Mouse (Mus musculus) NIH3T3 (cell line): Measurements from ENCODE around the gene Thsd7b.
"Not testable (repeated sequence)": the region's sequence is repeated elsewhere in the genome, so short reads cannot be mapped to it uniquely, and the experiment has no call there.

Experiments
- DNase-seq: peaks from one replicate; pipeline ENCODE4 v3.0.0-alpha.2; 2012; ENCODE audit warnings: low read depth

Thsd7b gene

DNA sequence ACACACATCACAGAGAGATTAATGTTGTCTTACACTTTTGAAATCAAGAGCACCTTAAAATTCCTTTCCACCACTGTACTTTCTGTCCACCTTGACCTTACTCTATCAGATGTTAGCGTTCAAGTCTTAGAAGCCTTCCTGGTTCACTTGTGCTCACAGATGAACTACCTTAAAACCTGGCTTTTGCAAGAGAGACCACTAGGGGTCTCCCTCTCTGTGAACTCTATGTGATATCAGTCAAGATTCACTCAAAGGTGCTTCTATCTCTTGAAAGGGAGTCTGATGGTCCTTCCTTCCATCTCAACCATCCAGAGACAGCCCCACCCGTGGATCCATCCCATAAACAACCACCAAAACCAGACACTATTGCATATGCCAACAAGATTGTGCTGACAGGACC lies 570.3 kb downstream of the Thsd7b start:
- peak; percentile 53 for DNase-seq

DNA sequence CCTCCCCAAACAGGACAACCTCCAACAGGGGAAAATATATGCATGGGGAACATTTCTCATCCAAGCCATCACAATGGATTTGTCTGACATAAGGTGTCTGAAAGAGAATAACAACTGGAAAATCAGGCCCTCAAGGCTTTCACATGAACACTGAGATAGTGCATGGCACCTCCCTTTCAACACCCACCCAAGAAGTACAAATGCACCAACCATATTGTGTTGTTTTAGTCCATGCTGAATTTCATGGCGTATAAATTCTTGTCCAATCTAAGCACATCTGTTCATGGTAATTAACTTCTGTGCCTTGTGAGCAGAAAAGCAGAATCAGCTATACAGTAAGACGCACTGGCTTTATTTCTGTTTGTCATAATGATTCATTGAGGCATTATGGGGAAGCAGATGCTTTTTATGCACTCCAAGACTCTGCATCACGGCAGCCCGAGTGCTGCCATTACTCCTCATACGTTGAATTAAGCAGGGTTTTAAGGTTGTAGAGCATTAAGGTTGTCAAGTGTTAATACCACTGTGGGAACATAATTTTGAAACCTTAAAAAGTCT lies 577.0 kb downstream of the Thsd7b start:
- no peak for DNase-seq

DNA sequence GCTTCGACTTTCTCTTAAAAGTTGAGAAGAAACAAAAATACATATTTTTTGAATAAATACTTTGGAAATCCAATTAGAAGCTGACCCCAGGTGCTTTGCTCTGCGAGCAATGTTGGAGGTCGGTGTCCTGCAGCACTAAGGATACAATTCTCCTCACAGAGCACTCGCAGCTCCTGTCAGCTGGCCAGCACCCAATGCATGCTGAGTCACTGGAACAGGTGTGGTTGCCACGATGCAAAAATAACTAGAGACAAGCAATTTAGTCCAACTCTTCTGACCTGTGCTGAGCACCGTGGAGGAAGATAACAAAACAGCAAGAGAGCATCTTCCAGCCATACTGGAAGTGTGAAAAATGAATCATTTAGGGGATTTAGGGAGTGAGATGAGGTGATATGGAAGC lies 594.6 kb downstream of the Thsd7b start:
- DNase-seq: no peak

DNA sequence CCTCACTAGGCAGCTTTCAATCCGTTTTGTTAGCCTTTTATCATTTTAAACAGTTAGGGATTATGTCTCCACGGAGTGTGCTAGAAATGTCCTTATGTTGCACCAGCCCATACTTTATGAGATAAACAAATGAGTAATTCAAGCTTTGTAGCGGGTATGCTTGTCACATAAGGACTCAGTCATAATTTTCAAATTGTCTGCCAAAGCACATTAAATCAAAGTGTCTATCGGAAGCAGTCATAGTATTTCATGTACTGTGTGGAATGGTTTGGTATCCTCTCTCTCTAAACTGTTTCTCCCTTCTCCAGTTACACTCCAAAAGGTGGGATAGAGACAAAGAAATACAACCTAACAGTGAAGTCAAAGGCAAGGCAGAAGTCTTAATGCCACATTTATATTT lies 601.3 kb downstream of the Thsd7b start:
- no peak for DNase-seq

DNA sequence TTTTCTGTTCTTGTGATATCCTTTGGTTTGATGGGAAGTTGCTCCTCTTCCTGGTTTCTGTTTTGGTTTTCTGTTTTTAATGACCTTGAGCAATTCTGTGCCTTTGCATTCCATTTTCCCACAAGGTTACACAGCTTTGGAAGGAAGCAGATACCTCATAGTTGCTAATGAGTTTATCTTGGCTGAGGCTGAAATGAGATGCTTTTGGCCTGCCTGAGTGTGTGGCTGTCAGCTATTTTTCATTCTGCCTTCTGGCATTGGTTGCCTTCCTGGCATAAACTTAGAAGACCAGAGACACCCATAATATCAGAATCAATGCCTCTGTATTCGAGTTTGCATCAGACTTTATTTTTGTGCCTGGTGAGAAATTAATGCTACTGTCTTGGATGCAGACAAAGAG lies 614.8 kb downstream of the Thsd7b start:
- DNase-seq: peak; percentile 18

DNA sequence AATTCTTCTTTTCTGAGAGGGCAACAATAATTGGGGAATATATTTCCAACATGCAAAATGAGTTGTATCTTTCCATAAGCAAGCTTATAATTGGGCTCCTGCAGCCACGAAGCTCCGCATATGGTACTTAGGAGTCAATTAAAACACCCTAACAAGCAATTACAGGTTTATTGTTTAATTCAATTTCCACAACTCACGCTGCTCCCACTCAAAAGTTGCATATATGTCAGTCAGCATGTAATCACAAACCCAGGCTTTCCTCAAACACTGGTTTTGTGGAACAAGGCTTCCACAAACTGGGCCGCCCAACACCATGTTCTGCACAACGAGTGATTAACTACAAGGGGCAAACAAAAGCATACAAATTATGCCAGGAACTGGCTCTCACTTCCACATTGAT lies 625.0 kb downstream of the Thsd7b start:
- DNase-seq: no peak

DNA sequence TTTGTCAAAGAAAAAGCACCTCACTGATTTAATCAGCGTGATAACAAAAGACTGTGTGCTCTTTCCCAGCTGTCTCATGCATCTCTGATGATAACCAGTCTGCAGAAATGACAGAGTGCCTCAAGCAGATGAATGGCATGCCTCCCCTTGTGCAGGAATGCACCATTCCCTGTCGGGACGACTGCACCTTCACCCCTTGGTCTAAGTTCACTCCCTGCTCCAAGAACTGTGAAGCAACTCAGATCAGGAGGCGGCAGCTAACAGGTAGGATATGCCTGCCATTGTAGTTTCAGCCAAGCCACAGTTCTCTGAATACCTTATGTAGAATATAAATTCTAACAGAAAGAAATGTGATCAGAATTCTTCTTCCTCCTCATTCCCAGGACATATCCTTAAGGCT lies 642.4 kb downstream of the Thsd7b start:
- DNase-seq: no peak

DNA sequence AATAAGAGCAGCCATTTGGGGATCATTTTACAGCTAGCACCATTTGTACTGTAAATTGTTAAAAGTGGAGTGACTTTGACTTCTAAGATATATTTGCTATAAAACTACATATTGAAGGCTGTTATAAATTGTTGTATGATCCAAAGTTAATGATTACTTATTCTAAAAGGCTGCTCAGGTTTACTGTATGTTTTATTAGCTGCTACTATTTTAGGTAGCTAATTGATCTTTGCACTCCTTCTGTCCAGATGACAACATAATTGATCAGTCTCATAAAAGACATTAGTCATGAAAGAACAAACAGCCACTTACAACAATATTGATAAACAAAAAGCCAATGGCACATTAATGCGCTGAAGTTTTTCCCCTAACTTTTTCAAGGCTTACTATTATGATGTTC lies 644.5 kb downstream of the Thsd7b start:
- DNase-seq: no peak

DNA sequence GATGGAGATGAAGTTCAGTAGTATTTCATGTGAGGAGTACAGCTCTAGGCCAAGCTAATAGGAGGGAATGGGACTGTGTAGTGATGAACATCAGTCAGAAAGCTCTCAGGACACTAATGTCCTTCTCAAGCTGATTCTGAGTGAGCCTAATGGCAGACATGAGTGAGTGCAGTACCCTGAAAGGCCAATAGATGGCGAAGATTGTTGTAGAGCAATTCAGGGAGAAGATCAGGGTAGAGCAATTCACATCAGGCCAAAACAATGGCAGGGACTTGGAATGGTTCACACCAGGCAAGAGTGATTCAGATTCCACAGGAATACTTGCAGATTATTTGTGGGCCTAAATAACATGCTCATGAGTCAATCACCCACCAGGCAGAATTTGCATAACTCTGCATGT lies 646.3 kb downstream of the Thsd7b start:
- peak; percentile 37 for DNase-seq

DNA sequence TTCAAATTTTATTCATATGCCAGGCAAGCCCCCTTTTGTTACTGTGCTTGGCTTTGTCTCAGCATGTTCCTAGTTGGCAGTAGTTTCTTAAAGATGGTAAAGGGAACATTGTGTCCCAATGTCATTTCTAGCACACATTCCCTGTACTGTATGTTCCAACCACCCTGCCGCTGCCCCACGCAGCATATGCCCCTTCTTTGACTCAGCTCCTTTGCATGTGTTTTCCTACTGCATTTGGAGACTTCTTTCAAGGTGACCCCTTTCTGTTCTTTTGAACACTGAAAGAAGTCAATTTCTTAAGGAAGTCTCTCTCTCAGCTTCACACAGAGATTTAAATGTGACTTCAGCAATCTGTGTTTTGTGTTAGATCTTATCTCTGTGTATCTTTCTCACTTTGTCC lies 657.9 kb downstream of the Thsd7b start:
- DNase-seq: no peak

DNA sequence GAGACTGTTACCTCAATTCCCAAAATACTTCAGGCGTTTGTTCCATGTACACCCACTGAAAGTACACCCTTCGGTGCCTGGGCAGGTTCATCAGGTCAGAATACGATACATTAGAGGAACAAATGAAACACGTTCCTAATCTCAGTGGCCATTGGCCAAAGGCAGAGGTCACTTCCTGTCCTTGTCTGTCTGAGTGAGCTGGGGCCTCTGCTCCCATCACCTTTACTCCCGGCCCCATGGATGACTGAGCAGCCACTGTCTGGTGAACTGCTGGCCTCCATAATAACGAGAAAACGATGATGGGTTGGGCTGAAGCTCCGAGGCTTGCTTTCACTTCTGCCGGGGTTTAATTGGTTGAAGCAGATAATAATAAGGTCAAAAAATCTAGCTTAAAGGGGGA lies 670.0 kb downstream of the Thsd7b start:
- no peak for DNase-seq

DNA sequence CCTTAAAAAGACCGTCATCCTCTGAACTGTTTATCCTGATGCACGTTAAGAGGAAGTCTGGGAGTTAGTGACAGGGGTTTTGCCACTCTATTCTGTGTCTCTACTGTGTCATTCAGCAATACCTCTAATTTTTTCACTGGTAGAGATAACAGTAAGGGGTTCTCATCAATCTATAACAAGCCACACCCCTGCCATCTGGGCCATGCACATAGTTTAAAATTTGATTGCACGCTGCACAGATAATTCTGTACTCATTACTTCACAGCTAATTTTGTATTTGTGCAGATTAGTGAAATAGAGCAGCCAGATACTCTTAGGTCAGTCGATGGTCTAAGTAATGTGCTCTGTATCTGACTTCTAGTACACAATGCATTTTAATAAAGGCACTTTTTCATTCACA lies 673.9 kb downstream of the Thsd7b start:
- DNase-seq: no peak

DNA sequence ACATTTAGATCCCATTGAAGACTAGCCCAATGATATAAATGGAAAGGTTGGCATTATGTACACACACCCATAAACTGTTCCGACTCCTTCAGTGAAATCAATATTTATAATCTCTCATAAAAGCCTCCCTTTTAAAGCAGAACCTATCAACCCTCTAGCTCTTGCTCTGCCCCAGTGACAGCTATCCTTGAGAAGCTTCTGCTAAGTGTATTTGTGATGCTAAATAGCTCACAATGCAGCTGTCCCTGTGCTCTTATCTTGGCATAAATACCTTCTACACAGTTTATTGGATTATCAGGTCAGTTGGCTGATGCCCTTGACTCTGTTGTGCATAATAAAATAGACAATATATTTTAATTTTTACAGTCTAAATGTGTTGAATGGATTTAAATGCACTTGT lies 682.4 kb downstream of the Thsd7b start:
- no peak for DNase-seq

DNA sequence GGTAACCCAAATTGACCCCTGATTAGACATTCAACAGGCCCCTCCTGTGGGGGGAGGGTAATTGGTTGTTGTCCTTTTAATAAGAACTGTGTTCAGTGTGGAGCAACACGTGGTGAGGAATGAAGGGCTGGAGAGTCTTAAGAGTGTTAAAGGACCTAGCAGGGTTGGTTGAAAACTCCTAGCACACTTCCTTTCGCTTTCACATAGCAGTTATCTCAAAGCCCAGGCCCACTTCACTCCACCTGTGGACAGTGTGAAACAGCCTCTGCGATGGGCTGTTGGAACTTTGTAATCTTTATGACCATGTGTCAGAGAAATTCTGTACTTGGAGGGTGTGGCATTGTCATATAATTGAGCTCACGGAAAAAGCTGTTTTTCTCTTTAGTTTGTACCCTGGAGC lies 683.5 kb downstream of the Thsd7b start:
- DNase-seq: no peak

DNA sequence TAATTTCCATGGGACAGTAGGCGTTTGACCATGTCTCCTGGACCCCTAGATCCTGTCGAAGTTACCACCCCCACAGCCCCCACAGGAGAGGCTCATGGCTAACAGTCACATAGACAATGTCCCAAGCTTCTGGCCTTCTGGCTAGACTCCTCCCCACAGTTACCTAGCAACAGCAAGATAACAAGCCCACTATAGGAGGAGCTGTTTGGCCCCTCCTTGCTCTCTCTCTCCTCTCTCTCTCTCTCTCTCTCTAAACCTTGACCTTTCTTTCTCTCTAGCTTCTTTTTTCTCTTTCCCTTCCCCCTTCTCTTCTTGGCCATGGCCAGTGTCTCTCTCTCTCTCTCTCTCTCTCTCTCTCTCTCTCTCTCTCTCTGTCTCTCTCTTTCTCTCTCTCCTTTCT lies 686.2 kb downstream of the Thsd7b start:
- not testable (repeated sequence) for DNase-seq

DNA sequence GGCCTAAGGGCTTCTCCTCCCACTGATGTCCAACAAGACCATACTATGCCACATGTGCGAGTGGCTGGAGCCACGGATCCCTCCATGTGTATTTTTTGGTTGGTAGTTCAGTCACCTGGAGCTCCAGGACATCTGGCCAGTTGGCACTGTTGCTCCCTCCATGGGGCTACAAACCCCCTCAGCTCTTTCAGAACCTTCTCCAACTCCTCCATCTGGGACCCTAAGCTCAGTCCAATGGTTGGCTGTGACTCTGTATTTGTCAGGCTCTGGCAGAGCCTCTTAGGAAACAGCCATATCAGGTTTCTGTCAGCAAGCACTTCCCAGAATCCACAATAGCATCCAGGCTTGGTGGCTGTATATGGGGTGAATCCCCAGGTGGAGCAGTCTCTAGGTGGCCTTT lies 690.1 kb downstream of the Thsd7b start:
- DNase-seq: no peak

DNA sequence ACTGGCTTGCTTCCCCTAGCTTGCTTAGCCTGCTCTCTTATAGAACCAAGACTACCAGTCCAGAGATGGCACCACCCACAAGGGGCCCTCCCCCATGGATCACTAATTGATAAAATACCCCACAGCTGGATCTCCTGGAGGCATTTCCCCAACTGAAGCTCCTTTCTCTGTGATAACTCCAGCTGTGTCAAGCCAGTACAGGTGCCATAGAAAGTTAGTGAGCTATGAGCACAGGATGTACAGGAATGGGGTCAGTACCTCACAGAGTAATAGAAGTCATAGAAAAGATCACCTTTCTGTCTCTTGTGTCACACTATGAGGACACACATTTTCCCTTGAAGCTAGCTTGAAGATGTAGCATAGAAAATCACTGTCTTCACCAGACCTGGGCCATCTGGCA lies 716.1 kb downstream of the Thsd7b start:
- not testable (repeated sequence) for DNase-seq

DNA sequence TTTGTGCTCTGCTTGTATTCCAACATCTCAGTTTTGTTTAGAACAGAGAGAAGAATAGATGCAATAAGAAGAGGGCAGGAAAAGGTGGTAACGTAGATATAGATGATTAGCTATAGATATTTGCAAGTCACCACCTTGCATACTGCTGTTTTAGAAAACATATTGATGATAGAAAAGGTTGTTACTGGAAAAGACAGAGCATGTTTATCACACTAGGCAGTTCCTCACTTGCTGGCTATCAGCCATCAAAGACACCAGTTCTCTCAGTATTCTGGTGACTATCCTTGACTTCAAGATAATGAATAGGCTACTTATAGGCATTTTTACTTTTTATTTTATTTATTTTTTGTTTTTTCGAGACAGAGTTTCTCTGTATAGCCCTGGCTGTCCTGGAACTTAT lies 717.7 kb downstream of the Thsd7b start:
- DNase-seq: no peak

DNA sequence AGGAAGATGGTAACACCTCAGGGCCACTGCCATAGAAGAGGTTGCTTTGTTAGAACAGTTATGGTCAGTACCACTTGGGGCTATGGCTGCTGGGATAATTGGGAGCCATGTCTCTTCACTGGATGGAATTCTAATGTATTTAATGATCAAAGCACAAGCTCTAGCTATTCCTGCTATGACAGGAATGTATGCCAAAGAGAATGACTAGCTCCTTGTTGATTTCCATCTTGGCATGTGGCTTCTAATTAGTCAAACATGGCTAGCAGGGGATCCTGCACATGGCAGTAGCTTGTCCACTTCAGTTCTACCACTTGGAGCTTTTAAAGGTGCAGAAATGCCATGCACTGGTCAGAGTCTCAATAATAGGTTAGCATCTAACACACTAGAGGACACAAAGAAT lies 781.9 kb downstream of the Thsd7b start:
- DNase-seq: no peak

DNA sequence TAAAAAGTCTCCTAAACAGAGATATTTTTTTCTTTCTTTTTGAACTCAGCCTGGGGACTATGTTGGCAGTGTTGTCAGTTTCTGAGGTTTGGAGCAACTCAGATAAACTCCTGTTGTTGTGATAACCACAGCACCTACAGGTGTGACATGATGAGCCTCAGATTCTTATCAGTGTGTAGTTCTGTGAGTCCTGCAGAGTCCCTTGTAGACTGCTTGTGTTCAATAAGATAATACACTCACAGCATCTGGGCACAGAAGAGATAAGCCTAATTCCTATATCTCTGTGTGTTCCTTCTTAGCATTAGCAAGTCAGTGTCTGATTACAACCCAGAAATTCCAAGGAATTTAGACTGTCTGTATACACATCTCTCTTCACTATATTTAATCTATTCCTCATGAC lies 789.0 kb downstream of the Thsd7b start:
- no peak for DNase-seq

DNA sequence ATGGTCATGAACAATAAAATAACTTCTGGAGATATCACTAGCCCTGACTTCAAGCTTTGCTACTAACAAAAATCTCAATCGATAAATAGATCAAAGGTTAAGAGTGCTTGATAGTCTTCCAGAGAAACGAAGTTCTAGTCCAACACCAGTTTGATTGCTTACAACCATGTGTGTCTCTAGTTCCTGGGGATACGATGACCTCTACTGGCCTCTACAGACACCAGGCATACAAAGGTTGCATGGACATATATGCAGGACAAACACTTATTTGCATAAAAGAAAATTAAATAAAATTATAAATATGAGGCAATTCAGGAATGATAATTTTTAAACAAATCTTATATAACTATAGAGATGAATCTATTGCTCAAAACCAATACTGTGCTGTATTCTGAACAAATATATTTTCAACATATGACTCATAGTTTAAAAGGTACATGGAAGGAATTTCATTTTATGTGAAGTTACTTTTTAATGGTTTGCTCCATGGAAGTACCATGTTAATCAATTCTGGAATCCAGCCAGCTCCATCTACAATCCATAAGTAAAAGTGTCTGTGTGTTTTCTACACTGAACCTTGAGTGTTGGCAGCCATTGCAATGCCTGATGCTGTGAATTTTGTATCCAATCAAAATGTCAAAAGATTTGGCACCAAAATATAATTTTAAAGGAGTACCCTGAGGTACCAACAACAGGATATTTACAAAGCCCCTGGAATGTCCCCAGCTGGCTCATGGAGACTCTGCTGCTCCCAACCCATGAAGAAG lies 793.3 kb downstream of the Thsd7b start:
- DNase-seq: peak; percentile 3

DNA sequence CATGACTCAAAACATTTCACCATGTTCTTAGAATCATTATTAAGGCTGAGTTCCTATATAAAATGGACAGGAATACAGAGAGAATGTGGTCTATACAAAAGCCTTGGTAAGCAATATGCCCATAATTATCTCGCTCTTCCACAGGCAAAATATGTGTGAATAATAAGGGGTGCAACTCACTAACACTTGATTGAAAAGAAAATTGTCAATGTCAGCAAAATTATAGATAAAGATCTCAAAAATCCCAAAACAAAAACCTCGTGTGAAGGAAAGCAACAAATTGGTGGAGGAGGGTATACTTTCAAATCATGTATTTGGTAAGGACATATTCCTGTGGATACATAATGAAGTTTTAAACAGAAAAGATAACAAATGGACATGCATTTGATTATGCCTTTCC lies 810.7 kb downstream of the Thsd7b start:
- no peak for DNase-seq

DNA sequence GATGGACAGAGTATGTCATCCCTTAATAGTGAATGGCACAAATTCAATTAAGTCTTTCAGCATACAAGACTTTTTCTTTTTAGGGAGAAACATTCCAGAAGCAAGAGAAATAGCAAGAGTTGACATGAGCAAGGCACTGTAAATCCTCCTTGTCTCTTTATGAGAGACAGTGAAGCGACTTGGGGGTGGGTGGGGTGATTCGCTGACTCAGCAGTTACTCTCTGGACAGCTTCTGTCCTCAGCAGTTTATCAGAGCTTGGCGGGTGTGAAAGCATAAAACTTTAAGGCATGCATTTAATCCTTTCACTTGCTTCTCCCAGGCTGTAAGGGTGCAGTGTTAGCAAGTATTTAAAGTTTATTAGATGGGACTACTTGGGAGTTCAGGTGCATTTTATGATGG lies 812.1 kb downstream of the Thsd7b start:
- DNase-seq: no peak

DNA sequence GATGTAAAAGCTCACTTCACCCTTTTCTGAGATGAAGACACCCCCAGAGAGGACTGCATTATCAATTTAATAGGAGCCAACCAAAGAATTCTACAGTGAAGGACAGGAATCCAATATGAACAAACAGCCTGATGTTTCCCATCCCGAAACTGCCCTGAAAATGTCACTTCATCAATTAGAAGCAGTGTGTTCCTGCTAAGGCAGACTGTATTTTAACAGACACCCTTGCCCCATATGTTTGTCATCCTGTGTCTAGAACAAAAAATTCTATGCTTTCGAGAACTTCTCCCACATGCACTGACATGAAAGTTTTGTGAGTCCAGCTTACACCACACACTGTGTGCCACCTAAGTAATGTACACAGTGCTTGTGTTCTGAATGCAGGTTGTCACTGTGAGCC lies 812.8 kb downstream of the Thsd7b start:
- DNase-seq: no peak
